Mouse (Mus musculus) lung, postnatal 4 days (tissue): ENCODE results near the gene Trim56.

Experiments used
- DNase-seq, 2 experiments: peaks; one replicate each; pipeline ENCODE4 v3.0.0; 2021

Gene Trim56

DNA sequence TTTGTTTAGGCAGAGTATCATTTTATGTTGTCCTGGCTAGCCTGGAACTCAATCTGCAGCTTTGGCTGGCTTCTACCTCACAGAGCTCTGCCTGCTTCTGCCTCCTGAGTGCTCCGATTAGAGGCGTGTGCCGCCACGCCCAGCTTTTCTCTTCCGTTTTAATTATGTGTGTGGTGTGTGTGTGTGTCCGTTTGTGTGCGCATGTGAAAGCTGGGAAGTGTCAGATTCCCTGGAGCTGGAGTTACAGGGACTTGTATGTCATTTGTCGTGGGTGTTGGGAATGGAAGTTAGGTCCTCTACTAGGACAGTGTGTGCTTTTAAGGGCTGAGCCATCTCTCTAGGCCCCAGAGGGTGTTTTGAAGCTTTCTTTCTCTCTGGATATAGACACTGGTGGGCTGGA, 42.9 kb downstream of the Trim56 start:
- DNase-seq = no peak

DNA sequence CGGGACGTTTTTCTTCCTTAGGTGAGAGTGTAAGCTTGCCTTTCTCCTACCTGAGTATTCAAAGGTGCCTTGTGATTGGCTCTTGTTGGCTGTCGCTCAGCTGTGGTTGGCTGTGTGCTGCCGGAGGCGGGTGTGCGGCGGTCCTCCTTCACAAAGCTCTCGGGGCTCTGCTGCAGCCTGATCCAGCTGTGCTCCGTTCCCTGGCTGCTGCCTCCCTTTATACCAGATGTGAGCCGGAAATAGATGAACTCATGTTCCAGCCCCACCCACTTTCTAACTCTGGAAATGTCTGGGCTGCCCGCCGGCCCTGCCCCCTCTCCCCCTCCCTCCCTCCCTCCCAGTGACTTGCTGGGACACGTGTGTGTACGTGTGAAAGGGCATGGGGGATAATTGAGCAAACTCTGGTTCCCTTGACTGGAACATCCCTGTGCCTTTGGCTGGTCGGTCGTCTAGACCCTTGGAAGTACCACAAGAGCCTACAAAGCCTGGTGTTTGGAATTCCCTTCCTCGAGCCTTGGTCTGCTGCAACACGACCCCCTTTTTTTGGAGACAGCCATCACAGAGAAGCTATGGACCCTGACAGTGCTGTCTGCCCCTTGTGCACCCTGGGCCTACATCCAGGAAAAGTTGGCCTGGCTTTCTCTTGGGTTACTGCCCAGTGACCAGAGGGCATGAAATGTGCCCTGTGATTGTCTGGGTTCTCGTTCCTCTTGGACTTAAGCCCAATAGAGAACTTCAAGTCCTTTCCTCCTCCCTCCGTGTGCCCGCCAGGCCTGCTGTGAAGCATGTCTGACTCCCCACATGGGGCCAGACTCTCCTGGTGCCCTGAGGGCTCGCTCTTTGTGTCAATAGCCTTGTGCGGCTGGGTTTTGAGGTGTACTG, 43.7 kb downstream of the Trim56 start, which contains the start of gene Serpine1:
TSS of gene Serpine1 (minus strand) at position 190 of the 882 bp plus-strand sequence.
- peak; percentile 89 to 94 for DNase-seq

DNA sequence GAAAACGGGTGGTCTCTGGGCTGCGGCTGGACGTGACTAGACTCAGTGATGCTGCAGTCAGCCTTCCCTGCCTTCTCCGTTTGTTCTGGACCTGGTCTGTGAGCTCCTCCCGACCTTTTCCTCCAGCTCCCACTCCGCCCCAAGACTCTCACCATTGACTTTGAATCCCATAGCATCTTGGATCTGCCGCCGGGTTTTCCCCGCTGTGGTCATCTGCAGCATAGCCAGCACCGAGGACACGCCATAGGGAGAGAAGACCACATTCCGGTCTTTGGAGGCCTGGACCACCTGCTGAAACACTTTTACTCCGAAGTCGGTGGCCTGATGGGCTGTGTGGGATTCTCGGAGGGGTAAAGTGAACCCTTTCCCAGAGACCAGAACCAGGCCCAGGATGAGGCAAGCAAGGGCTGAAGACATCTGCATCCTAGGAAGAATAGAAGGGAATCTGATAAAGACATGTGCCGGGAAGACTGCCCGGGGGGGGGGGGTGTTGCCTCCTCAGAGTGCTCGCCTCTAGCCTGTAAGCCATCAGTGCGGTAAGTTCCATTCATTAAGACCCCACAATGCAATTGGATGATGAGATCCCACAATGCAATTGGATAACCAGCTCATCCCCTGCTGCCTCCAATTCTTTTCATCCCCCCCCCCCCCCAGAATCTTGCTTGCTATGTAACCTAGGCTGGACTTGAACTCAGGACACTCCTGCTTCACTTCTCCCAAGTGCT, 45.0 kb downstream of the Trim56 start:
- no peak for DNase-seq

- DNase-seq = no peak
Measured at GRCm38 (mm10) chr5:137068711-137069110, 47.3 kb downstream of the Trim56 start.

- no peak for DNase-seq
Measured at GRCm38 (mm10) chr5:137065923-137066322, 50.1 kb downstream of the Trim56 start.

DNA sequence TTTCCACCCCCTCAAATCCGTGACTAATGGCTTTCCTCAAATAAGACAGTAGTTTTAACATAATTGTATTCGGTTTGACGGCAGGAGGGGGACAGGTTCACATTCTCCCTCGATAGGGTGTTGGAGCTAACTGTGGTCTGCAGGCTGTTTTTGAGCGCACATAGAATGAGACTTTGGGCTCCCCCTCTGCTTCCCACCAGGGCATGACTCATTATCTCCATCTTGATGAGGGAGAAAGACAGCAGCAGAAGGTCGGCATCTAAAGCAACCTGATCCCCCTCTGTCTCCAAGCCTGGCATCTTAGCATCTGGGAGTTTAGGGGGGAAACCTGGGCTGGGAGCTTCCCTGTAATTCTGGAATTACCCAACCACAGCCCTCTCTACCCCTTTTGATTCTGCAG, 50.6 kb downstream of the Trim56 start:
- DNase-seq = no peak

GRCm38 (mm10) chr5:137062601-137063000, 53.4 kb downstream of the Trim56 start:
- DNase-seq = no peak

- peak; percentile 69 to 74 for DNase-seq
Measured at GRCm38 (mm10) chr5:137061809-137062481, 54.1 kb downstream of the Trim56 start.
